Mouse (Mus musculus): ENCODE data around the gene Brd3os. TPM values are rescaled to one million over a fixed set of nuclear protein-coding genes. Genes with fewer than 3 reads are reported as not detected.

Gene Brd3os
- total RNA-seq, 2 experiments from 2014 or later = 0.52 TPM; not detected in 1

- ATAC-seq (replicated peaks; ENCODE audit: low FRiP score, low TSS enrichment, poor library complexity, severe bottlenecking) = no peak
Measured at GRCm38 (mm10) chr2:27460163-27460562, 18.0 kb downstream of the Brd3os start.

- ATAC-seq (replicated peaks; ENCODE audit: low FRiP score, low TSS enrichment, poor library complexity, severe bottlenecking) = no peak
Measured at GRCm38 (mm10) chr2:27460651-27461050, 18.5 kb downstream of the Brd3os start.

- ATAC-seq (replicated peaks; ENCODE audit: low FRiP score, low TSS enrichment, poor library complexity, severe bottlenecking) = no peak
Measured at GRCm38 (mm10) chr2:27461881-27462660, 19.9 kb downstream of the Brd3os start.

- no peak for ATAC-seq (replicated peaks; ENCODE audit: low FRiP score, low TSS enrichment, poor library complexity, severe bottlenecking)
Measured at GRCm38 (mm10) chr2:27462901-27463300, 20.8 kb downstream of the Brd3os start.

GRCm38 (mm10) chr2:27469292-27469990, 27.3 kb downstream of the Brd3os start:
- ATAC-seq (replicated peaks; ENCODE audit: low FRiP score, low TSS enrichment, poor library complexity, severe bottlenecking) = no peak

- ATAC-seq (replicated peaks; ENCODE audit: low FRiP score, low TSS enrichment, poor library complexity, severe bottlenecking) = no peak
Measured at GRCm38 (mm10) chr2:27469991-27470355, 27.8 kb downstream of the Brd3os start.

GRCm38 (mm10) chr2:27470535-27470934, 28.4 kb downstream of the Brd3os start:
- peak; percentile 79 for ATAC-seq (replicated peaks; ENCODE audit: low FRiP score, low TSS enrichment, poor library complexity, severe bottlenecking)

- no peak for ATAC-seq (replicated peaks; ENCODE audit: low FRiP score, low TSS enrichment, poor library complexity, severe bottlenecking)
Measured at GRCm38 (mm10) chr2:27471170-27471584, 29.1 kb downstream of the Brd3os start.

- ATAC-seq (replicated peaks; ENCODE audit: low FRiP score, low TSS enrichment, poor library complexity, severe bottlenecking) = no peak
Measured at GRCm38 (mm10) chr2:27473061-27473765, 31.1 kb downstream of the Brd3os start.

- ATAC-seq (replicated peaks; ENCODE audit: low FRiP score, low TSS enrichment, poor library complexity, severe bottlenecking) = no peak
Measured at GRCm38 (mm10) chr2:27473911-27474310, 31.8 kb downstream of the Brd3os start.

GRCm38 (mm10) chr2:27474621-27475484, 32.7 kb downstream of the Brd3os start:
- no peak for ATAC-seq (replicated peaks; ENCODE audit: low FRiP score, low TSS enrichment, poor library complexity, severe bottlenecking)

- ATAC-seq (replicated peaks; ENCODE audit: low FRiP score, low TSS enrichment, poor library complexity, severe bottlenecking) = peak; percentile 76
Measured at GRCm38 (mm10) chr2:27475495-27476302, 33.6 kb downstream of the Brd3os start.

- ATAC-seq (replicated peaks; ENCODE audit: low FRiP score, low TSS enrichment, poor library complexity, severe bottlenecking) = no peak
Measured at GRCm38 (mm10) chr2:27476303-27477192, 34.4 kb downstream of the Brd3os start.

- ATAC-seq (replicated peaks; ENCODE audit: low FRiP score, low TSS enrichment, poor library complexity, severe bottlenecking) = no peak
Measured at GRCm38 (mm10) chr2:27479821-27480220, 37.7 kb downstream of the Brd3os start.

GRCm38 (mm10) chr2:27480367-27480766, 38.2 kb downstream of the Brd3os start:
- no peak for ATAC-seq (replicated peaks; ENCODE audit: low FRiP score, low TSS enrichment, poor library complexity, severe bottlenecking)

GRCm38 (mm10) chr2:27482265-27482861, 40.2 kb downstream of the Brd3os start:
- ATAC-seq (replicated peaks; ENCODE audit: low FRiP score, low TSS enrichment, poor library complexity, severe bottlenecking) = 0 out of 2 replicates have a peak, but pooled peaks have one; percentile 39

- ATAC-seq (replicated peaks; ENCODE audit: low FRiP score, low TSS enrichment, poor library complexity, severe bottlenecking) = no peak
Measured at GRCm38 (mm10) chr2:27486725-27487124, 44.6 kb downstream of the Brd3os start.
